Mouse (Mus musculus): ENCODE results near the gene Atf6b.

Gene Atf6b

GRCm38 (mm10) chr17:34648141-34648890 lies 1.4 kb downstream of the Atf6b start:
- DNase-seq (ENCODE audit: low spot score in 2 of 2), result no peak

GRCm38 (mm10) chr17:34649106-34649864 lies 2.3 kb downstream of the Atf6b start:
- DNase-seq (ENCODE audit: low spot score in 2 of 2), result no peak

GRCm38 (mm10) chr17:34650781-34651180 lies 3.8 kb downstream of the Atf6b start:
- no peak for DNase-seq (ENCODE audit: low spot score in 2 of 2)

DNA sequence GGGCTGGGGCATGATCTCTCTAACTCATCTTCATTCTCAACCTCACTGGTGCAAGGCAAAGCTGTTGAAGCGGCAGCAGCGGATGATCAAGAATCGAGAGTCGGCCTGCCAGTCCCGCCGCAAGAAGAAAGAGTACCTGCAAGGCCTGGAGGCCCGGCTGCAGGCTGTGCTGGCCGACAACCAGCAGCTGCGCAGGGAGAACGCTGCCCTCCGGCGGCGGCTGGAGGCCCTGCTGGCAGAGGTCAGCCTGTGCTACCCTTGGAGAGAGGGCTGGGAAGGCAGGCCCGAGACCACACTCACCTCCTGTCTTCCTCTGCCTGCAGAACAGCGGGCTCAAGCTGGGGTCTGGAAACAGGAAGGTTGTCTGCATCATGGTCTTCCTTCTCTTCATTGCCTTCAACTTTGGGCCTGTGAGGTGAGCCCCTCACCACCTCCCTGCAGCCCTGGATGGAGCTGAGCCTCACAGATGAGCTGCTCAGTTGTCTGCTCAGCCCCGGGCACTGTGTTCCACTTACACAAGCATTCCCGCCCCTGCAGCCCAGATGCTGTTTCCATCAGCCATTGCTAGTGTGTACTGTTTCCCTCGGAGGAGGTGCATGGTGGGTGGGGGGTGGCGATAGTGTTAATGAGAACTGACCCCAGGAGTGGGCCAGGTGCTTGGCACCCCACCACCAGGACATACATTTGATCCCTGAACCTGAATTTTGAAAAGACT lies 4.7 kb downstream of the Atf6b start:
- peak in 1 of 2 experiments; percentile 63 for DNase-seq (ENCODE audit: low spot score in 2 of 2)

GRCm38 (mm10) chr17:34652546-34652945 lies 5.6 kb downstream of the Atf6b start:
- no peak for DNase-seq (ENCODE audit: low spot score in 2 of 2)

DNA sequence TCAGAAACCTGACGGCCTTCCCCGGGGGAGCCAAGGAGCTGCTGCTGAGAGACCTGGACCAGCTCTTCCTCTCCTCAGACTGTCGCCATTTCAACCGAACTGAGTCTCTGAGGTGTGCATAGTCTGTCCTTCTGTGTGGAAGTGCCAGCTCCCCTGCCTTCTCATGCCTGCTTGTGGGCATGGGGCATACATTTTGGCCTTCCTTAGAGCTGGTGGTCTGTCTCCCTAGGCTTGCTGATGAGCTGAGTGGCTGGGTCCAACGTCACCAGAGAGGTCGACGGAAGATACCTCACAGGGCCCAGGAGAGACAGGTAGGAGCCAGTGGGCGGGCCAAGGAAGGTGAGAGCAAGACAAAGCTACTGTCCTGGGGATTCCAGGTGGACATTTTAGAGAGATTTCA lies 6.0 kb downstream of the Atf6b start:
- no peak for DNase-seq (ENCODE audit: low spot score in 2 of 2)

- peak; percentile 50 to 76 for DNase-seq (ENCODE audit: low spot score in 2 of 2)
These were observed 6.9 kb downstream of the Atf6b start for GRCm38 (mm10) chr17:34653746-34654285.

DNA sequence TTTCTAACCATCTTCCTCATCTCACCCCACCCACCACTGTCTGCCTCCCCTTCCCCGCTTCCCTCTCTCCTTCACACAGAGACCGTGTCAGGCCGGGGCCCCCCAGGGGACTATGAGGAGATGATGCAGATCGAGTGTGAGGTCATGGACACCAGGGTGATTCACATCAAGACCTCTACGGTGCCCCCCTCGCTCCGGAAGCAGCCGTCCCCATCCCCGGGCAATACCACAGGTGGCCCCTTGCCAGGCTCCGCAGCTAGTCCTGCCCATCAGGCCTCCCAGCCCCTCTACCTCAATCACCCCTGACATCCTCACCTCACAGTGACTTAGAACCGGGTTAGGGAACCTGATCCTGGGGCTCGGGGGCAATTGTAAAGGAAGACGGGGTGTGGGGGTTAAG lies 7.4 kb downstream of the Atf6b start:
- no peak for DNase-seq (ENCODE audit: low spot score in 2 of 2)

DNA sequence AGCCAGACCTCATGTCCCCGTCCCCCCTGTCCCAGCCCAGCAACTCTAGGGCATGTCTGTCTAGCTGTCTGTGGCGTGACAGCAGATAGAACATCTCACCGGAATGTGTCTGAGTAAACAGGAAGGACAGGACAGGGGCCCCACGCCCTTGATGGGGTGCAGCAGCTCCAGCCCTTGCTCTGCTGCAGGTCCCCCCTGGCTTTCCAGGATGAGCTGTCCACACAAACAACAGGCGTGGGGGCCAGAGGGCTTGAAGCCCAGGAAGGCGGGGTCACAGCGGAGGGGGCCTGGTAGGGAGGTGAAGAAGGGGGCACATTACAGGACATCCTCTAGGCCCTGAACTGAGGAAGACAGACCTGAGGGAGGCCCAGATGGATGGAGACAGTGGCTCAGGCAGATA lies 8.2 kb downstream of the Atf6b start:
- no peak for DNase-seq (ENCODE audit: low spot score in 2 of 2)

DNA sequence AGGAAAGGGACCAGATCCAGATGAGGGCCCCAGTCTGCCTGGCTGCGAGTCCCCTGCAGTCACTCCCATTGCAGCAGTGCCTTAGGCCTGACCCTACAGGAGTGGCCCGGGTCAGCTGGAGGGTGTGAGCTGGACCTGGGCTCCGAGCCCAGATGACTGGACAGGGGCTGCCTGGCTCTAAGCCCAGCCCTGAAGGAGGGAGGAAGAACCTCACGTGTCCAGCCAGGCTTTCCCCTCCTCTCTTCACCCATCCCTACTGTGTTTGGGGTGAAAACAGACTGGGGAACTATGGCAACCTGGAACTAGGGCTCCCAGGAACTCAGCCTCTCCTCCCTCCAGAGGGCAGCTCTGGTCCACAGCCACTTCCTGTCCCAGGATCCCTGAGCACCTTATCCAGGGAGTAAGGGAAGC lies 8.6 kb downstream of the Atf6b start:
- DNase-seq (ENCODE audit: low spot score in 2 of 2), result no peak

GRCm38 (mm10) chr17:34656666-34657065 lies 9.7 kb downstream of the Atf6b start:
- no peak for DNase-seq (ENCODE audit: low spot score in 2 of 2)

DNA sequence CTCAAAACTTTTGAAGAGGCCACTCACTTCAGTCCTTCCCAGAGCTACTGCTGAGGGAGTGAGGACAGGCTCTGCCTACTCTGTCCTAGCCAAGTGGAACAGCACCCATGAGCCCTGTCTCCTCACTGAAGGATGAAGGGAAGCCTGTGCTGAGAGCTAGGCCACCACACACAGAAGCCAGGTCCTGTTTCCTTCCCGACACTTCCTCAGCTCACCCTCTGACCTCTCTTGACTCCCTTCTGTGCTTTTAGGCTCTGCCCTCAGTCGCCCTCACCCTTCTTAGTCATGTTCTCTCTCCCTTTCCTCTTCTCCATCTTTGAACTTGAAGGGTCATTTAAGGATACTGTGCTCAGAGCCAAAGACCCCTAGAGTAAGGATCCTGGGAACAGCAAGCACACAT lies 10.3 kb downstream of the Atf6b start:
- DNase-seq (ENCODE audit: low spot score in 2 of 2), result no peak

DNA sequence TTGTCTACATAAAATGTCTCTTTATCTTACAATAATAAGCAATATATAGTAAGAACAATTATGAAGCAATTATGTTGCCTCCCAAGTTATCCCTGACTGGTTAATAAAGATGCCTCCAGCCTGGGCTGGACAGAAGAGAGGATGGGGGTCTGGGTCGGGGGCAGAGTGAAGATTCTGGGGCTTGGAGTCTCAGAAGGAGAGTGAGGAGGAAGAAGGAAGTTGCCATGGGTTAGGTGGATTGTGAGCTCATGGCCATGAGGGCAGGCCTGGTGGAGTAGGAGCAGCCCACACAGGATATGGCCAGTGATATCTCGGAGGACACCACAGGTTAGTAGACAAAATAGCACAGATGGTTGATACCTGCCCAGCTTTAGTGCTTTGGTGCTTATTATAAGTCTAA lies 11.2 kb downstream of the Atf6b start:
- DNase-seq (ENCODE audit: low spot score in 2 of 2), result no peak

DNA sequence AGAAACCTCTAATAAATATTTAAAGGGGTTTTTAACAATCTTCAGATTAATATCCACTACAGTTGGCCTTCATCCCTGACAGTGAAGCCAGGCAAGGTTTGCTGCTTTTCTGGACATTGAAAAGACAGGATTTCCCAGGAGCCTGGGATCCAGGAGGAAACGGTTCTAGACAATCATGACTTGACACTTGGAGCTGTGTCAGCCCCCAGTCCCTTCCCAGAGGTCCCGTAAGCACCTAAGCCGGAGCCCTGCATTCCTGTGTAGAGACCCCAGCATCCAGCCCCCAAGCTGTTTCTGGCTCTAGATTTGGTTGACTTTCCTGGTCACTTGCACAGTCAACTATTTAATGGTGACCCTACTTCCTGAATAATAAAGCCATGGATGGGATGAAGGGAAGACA lies 11.6 kb downstream of the Atf6b start:
- no peak for DNase-seq (ENCODE audit: low spot score in 2 of 2)

DNA sequence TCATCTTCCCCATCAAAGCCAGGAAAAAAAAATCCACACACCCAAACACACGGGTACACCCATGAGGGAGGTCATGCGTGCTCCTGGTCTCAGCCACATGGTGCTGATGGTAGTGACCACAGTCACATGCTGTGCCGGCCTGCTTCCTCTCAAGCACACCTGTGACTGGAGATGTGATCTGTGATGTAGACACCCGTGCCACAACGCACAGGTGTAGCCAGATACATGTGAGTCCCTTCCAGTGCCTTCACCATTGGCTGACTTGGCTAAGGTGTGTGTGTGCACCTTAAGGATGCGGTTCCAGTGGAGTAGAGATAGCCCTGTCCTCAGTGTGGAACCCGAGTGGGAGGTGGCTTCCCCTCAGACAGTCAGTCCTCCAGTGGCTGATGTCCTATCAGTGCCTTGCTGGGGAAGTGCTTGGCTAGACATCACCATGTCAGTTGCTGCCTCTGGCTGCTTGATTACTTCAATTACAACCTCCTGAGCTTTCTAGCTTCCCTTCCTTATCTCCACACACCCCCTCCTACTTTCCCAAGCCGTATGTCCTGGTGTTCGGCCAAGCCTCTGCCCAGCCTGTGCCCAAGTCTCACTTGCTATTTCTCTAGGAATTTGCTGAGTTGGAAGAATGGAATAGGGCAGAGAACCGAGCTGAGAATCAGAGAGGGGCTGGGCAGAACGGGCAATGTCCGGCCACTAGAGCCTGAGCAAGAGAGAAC lies 12.4 kb downstream of the Atf6b start:
- no peak for DNase-seq (ENCODE audit: low spot score in 2 of 2)

- no peak for DNase-seq (ENCODE audit: low spot score in 2 of 2)
These were observed 12.9 kb downstream of the Atf6b start for GRCm38 (mm10) chr17:34659897-34660214.

- no peak for DNase-seq (ENCODE audit: low spot score in 2 of 2)
These were observed 13.4 kb downstream of the Atf6b start for GRCm38 (mm10) chr17:34660259-34660820.

- DNase-seq (ENCODE audit: low spot score in 2 of 2), result no peak
These were observed 14.2 kb downstream of the Atf6b start for GRCm38 (mm10) chr17:34661121-34661591.

DNA sequence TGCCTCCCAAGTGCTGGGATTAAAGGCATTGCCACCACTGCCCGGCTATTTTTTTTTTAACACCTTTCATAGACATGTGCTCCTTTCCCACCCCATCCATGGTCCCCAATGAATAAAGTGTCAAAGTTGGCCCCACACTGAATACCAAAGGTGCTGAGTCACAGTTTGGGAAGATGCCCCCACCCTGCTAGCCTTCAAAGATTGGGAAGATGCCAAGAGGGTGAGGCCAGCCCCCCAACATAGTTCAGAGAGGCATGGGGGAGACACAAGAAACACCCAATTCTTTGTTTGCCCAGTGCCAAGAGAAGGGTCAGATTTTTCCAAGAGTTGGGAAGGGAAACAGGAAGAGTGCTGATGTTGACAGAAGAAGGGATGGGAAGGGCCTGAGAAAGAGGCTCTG lies 15.5 kb downstream of the Atf6b start:
- DNase-seq (ENCODE audit: low spot score in 2 of 2), result no peak

DNA sequence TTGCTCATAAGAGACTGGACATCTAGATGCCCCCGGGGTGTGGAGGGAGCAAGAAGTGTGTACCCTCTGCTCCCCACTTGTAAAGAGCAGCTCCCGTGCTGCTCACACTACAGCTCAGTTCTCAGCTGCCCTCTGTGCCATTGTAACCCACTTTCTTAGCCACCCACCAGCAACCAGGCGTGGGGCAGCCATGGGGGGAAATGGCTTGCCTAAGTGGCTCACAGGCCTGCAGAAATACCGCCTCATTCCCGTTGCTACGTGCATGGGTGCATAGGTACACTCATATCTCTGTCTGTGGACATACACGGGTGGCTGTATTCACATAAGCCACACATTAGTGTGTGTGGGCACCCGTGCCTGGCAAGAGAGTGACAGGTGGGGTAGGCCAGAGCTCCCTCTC lies 16.0 kb downstream of the Atf6b start:
- no peak for DNase-seq (ENCODE audit: low spot score in 2 of 2)

GRCm38 (mm10) chr17:34663558-34663957 lies 16.6 kb downstream of the Atf6b start:
- no peak for DNase-seq (ENCODE audit: low spot score in 2 of 2)

Measured in spleen, postnatal 10 days (tissue).